Mouse (Mus musculus) heart, embryonic 14.5 days (tissue): ENCODE data around the gene Tmem102. TPM values are rescaled to one million over a fixed set of nuclear protein-coding genes. Genes with fewer than 3 reads are reported as not detected.

ENCODE experiments used
- ATAC-seq: fragments of 200-750 bp; cut with Nextera tagmentation; 2 replicates; pipeline ENCODE4 v1.8.0; 2017; ENCODE audit warnings: low read depth, moderate TSS enrichment; ENCODE audit not compliant: insufficient number of reproducible peaks, insufficient read depth, low FRiP score
- H3K27ac ChIP-seq, 2 experiments: fragments of 200-500 bp in 1 of 2; fragments of 300-500 bp in 1 of 2; sonication (generic) in 1 of 2; replicated peaks in 1 of 2; 2 replicates each; pipeline ENCODE4 v1.5.1; 2012 to 2014; ENCODE audit warnings: low read depth in 2 of 2, low read length in 2 of 2, control low read depth in 1 of 2, mild to moderate bottlenecking in 1 of 2, mixed read lengths in 1 of 2; ENCODE audit not compliant: control insufficient read depth in 1 of 2, insufficient read depth in 1 of 2
- H3K27me3 ChIP-seq: fragments of 300-500 bp; sonication (generic); 2 replicates; pipeline ENCODE4 v1.6.1; 2014; ENCODE audit warnings: mild to moderate bottlenecking, low read length, control low read depth; ENCODE audit not compliant: control insufficient read depth, insufficient read depth
- H3K36me3 ChIP-seq: fragments of 300-500 bp; sonication (generic); 2 replicates; pipeline ENCODE4 v1.6.1; 2014; ENCODE audit warnings: mild to moderate bottlenecking, control low read depth, low read length, mixed read lengths; ENCODE audit not compliant: control insufficient read depth, insufficient read depth
- H3K4me1 ChIP-seq, 2 experiments: fragments of 200-500 bp in 1 of 2; fragments of 300-500 bp in 1 of 2; sonication (generic) in 1 of 2; 2 replicates each; pipeline ENCODE4 v1.6.1; 2012 to 2014; ENCODE audit warnings: low read length in 2 of 2, control low read depth in 1 of 2, mixed read lengths in 1 of 2; ENCODE audit not compliant: control insufficient read depth in 2 of 2, insufficient read depth in 2 of 2
- H3K4me2 ChIP-seq: fragments of 300-500 bp; sonication (generic); 2 replicates; pipeline ENCODE4 v1.6.1; 2014; ENCODE audit warnings: mild to moderate bottlenecking, low read length
- H3K4me3 ChIP-seq, 2 experiments: fragments of 200-500 bp in 1 of 2; fragments of 300-500 bp in 1 of 2; sonication (generic) in 1 of 2; 2 replicates each; pipeline ENCODE4 v1.5.1; 2012 to 2014; ENCODE audit warnings: low read length in 2 of 2, mild to moderate bottlenecking in 2 of 2, control low read depth in 1 of 2, low read depth in 1 of 2, moderate library complexity in 1 of 2; ENCODE audit not compliant: control insufficient read depth in 1 of 2, insufficient read depth in 1 of 2
- H3K9ac ChIP-seq: fragments of 300-500 bp; sonication (generic); 2 replicates; pipeline ENCODE4 v1.6.1; 2014; ENCODE audit warnings: mild to moderate bottlenecking, low read length
- H3K9me3 ChIP-seq: fragments of 300-500 bp; sonication (generic); 2 replicates; pipeline ENCODE4 v1.6.1; 2016; ENCODE audit warnings: low read length, control low read depth; ENCODE audit not compliant: control insufficient read depth
- WGBS: fragments of 180-500 bp; shearing (Covaris S2); extraction: QIAGEN DNeasy Blood & Tissue Kit; methylation state at CpG from one replicate; pipeline ENCODE4 v1.1.7; 2014; 5-methylcytosine and 5-hydroxymethylcytosine counted together
- polyA plus RNA-seq: library from polyadenylated mRNA; unstranded; fragments of >200 nt; fragmentation: Nextera tagmentation; extraction: Ambion mirVana; gene quantifications from 2 replicates; pipeline ENCODE4 v1.2.1, GENCODE M21; 2014

Tmem102 gene
- polyA plus RNA-seq, 1 experiment from 2014 or later, result 1.8 TPM

- Histone ChIP-seq H3K9ac (no peak overlapping the region), H3K36me3 (no peaks in the 10 kb centered on the region), H3K27me3 (no peaks in the 10 kb centered on the region), H3K27ac (no peak overlapping the region), H3K4me3 (no peak overlapping the region), H3K4me2 (no peak overlapping the region), H3K9me3 (0 out of 2 replicates have a peak, but pooled peaks cover 4% of the 10 kb centered on the region), H3K4me1 (no peaks in the 10 kb centered on the region)
- ATAC-seq, result no peak
- WGBS, result 88% methylated on average over 8 of the region's 8 CpGs
Observed at GRCm38 (mm10) chr11:69818871-69819270, 13.4 kb upstream of the Tmem102 start.

DNA sequence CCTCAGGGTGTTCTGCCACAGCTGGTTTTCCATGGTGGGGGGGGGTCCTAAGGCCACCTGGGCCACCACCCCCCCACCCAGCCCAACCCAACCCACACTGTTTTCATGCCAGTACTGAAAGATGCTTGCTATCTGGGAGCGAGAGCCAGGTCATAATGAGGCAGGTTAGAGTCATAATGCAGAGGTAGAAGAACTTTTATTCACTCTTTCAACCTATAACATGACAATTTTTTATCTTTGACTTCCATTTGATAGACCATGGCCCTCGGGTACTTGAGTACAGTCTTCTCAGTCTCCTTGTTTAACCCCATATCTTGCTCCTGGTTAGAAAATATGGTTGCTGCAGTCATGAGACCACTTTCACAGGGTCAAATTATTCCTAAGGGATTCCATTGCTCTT, 12.9 kb upstream of the Tmem102 start, which contains the start of gene Spem2:
Spem2 (minus strand) TSS at position 101 of the 400 bp plus-strand sequence.
- no peak for ATAC-seq
- H3K27ac ChIP-seq, result no peak within 1 kb of the TSS
- H3K9me3 ChIP-seq, result 0 out of 2 replicates have a peak, but pooled peaks cover 4% of the 10 kb centered on the region
- no peak within 1 kb of the TSS for H3K4me3 ChIP-seq
- 75% methylated on average over 2 of the region's 2 CpGs for WGBS
- H3K4me2 ChIP-seq, result no peak within 1 kb of the TSS
- no peaks in the 10 kb centered on the region for H3K36me3 ChIP-seq
- H3K27me3 ChIP-seq, result no peaks in the 10 kb centered on the region
- no peaks in the 10 kb centered on the region for H3K4me1 ChIP-seq
- H3K9ac ChIP-seq, result no peak within 1 kb of the TSS

DNA sequence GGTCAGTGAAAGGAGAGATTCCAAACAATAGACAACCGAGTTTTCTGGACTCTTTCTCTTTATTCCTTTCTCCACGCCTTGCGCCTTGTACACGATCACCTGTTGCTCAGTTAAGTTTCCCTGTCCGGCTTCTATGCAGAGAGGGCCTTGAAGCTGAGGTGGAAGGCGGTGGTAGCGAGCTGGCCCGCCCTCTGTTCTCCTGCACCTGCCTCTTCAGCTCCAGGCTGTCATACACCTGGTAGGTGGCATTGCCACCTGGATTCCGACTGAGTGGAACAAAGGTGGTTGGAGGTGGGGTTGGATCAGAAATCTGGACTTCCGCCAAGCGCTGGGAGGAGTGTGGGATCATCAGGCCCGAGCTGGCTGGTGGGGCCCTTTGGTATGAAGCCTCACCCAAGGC, 11.1 kb upstream of the Tmem102 start:
- no peaks in the 10 kb centered on the region for H3K4me1 ChIP-seq
- ATAC-seq, result no peak
- no peak overlapping the region for H3K4me3 ChIP-seq
- 0 out of 2 replicates have a peak, but pooled peaks cover 4% of the 10 kb centered on the region for H3K9me3 ChIP-seq
- no peak overlapping the region for H3K4me2 ChIP-seq
- no peak overlapping the region for H3K9ac ChIP-seq
- no peak overlapping the region for H3K27ac ChIP-seq
- H3K27me3 ChIP-seq, result no peaks in the 10 kb centered on the region
- WGBS, result 86% methylated on average over 12 of the region's 12 CpGs
- H3K36me3 ChIP-seq, result no peaks in the 10 kb centered on the region

- no peaks in the 10 kb centered on the region for H3K27me3 ChIP-seq
- no peak within 1 kb of the TSS for H3K4me3 ChIP-seq
- H3K4me1 ChIP-seq, result no peaks in the 10 kb centered on the region
- 58% methylated on average over 10 of the region's 10 CpGs for WGBS
- no peak within 1 kb of the TSS for H3K9ac ChIP-seq
- H3K4me2 ChIP-seq, result no peak within 1 kb of the TSS
- no peaks in the 10 kb centered on the region for H3K36me3 ChIP-seq
- no peak within 1 kb of the TSS for H3K27ac ChIP-seq
- H3K9me3 ChIP-seq, result 0 out of 2 replicates have a peak, but pooled peaks cover 4% of the 10 kb centered on the region
- ATAC-seq, result no peak
Observed at GRCm38 (mm10) chr11:69815155-69815554, 9.7 kb upstream of the Tmem102 start, which contains the start of gene Gm39566. Gene Gm39566, minus strand, starts transcription at chr11:69815298.

DNA sequence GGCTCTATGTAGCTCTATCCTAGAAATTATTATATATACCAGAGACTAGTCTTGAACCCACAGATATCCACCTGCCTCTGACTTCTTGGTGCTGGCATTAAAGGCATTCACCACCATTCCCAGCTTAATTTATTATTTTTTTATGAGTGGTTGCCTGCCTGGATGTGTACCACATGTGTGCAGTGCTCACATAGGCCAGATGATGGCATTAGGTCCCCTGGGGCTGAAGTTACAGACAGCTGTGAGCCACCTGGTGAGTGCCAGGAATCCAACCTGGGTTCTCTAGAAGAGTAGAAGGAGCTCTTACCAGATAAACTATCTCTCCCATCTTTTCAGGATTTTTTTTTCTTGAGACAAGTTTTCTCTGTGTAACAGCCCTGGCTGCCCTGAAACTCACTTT, 4.9 kb upstream of the Tmem102 start:
- no peaks in the 10 kb centered on the region for H3K4me1 ChIP-seq
- no peak overlapping the region for H3K4me2 ChIP-seq
- H3K9ac ChIP-seq, result no peak overlapping the region
- no peak for ATAC-seq
- peaks cover 5% of the 10 kb centered on the region; the same call in 1 of the 2 replicates for H3K9me3 ChIP-seq
- no peak overlapping the region for H3K27ac ChIP-seq
- no peak overlapping the region for H3K4me3 ChIP-seq
- H3K36me3 ChIP-seq, result no peaks in the 10 kb centered on the region
- peaks cover 8% of the 10 kb centered on the region; the same call in 1 of the 2 replicates for H3K27me3 ChIP-seq

- no peak overlapping the region for H3K9ac ChIP-seq
- no peak overlapping the region for H3K4me3 ChIP-seq
- no peak overlapping the region for H3K27ac ChIP-seq
- H3K27me3 ChIP-seq, result peaks cover 12% of the 10 kb centered on the region; the same call in 1 of the 2 replicates
- no peak overlapping the region for H3K4me2 ChIP-seq
- H3K4me1 ChIP-seq, result peaks cover 15 to 16% of the 10 kb centered on the region in 2 experiments; a peak in 3 of 4 replicates
- no peak for ATAC-seq
- H3K36me3 ChIP-seq, result no peaks in the 10 kb centered on the region
- H3K9me3 ChIP-seq, result peaks cover 5% of the 10 kb centered on the region; the same call in 1 of the 2 replicates
- 77% methylated on average over 2 of the region's 2 CpGs for WGBS
Observed at GRCm38 (mm10) chr11:69807641-69808040, 2.2 kb upstream of the Tmem102 start.

- WGBS, result 80% methylated on average over 4 of the region's 4 CpGs
- Histone ChIP-seq H3K9me3 (peaks cover 5% of the 10 kb centered on the region; the same call in 1 of the 2 replicates), H3K27me3 (peaks cover 18% of the 10 kb centered on the region; the same call in 1 of the 2 replicates), H3K4me3 (no peak overlapping the region), H3K9ac (no peak overlapping the region), H3K4me2 (no peak overlapping the region), H3K36me3 (no peaks in the 10 kb centered on the region), H3K27ac (no peak overlapping the region), H3K4me1 (peaks cover 15 to 27% of the 10 kb centered on the region in 2 experiments)
- ATAC-seq, result no peak
Observed at GRCm38 (mm10) chr11:69806378-69806777, 954 bp upstream of the Tmem102 start.

GRCm38 (mm10) chr11:69804652-69804940, 828 bp downstream of the Tmem102 start:
- H3K4me1 ChIP-seq, result peaks cover 20 to 45% of the 10 kb centered on the region in 2 experiments
- WGBS, result 10% methylated on average over 12 of the region's 12 CpGs
- peak overlapping the region; percentile 95 for H3K4me2 ChIP-seq
- peak overlapping the region in 1 of 2 experiments; percentile 46; a peak in 2 of 4 replicates for H3K4me3 ChIP-seq
- peaks cover 18% of the 10 kb centered on the region; the same call in 1 of the 2 replicates for H3K27me3 ChIP-seq
- H3K9ac ChIP-seq, result peak overlapping the region; percentile 69; the same call in 1 of the 2 replicates
- H3K36me3 ChIP-seq, result no peaks in the 10 kb centered on the region
- no peak for ATAC-seq
- H3K9me3 ChIP-seq, result peaks cover 5% of the 10 kb centered on the region; the same call in 1 of the 2 replicates
- H3K27ac ChIP-seq, result no peak overlapping the region
